Mouse (Mus musculus): ENCODE results near the gene Tnfsf9. TPM values are rescaled to one million over a fixed set of nuclear protein-coding genes. Genes with fewer than 3 reads are reported as not detected.
A peak's percentile ranks its signal among the peaks of the same experiment; 100 is the strongest.

Tnfsf9 gene
- polyA plus RNA-seq (2011; ENCODE audit: insufficient read depth, insufficient read length, low replicate concordance, missing spikeins), result 0.75 and 1.6 TPM in 2 replicates

DNA sequence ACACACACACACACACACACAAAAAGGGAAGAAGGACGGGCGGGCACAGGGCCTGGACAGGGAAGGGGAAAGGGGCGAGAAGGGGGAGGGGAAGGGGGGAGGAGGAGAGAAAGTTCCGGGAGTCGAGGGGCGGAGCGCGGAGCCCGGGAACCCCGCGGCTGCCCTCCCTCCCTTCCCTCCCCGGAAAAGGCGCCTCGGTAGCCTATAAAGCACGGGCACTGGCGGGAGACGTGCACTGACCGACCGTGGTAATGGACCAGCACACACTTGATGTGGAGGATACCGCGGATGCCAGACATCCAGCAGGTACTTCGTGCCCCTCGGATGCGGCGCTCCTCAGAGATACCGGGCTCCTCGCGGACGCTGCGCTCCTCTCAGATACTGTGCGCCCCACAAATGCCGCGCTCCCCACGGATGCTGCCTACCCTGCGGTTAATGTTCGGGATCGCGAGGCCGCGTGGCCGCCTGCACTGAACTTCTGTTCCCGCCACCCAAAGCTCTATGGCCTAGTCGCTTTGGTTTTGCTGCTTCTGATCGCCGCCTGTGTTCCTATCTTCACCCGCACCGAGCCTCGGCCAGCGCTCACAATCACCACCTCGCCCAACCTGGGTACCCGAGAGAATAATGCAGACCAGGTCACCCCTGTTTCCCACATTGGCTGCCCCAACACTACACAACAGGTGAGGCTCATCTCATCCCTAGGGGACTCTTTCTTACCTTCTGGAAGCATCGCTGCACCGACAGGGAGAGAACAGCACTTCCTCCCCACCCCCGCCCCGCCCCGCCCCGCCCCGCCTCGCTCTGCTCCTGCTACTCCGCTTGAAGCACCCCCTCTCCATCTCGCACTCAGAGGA, at the start of gene Tnfsf9:
Gene Tnfsf9, plus strand, starts transcription at position 145 of the 854 bp plus-strand sequence.
- under 1% methylated on average over 58 of the region's 61 CpGs for WGBS
- Histone ChIP-seq H3K27ac (ENCODE audit: control insufficient read depth, insufficient read depth, low read depth, low read length, poor library complexity) (peak within 1 kb of the TSS; percentile 36; the same call in 1 of the 2 replicates), H3K4me3 (replicated peaks; ENCODE audit: control insufficient read depth, low read depth, low read length) (peak within 1 kb of the TSS; percentile 91), H3K4me1 (ENCODE audit: control insufficient read depth, insufficient read depth, low read length) (no peaks in the 10 kb centered on the region; the same call in 1 of the 2 replicates)
- TF ChIP-seq POLR2A (IDR thresholded peaks at IDR 0.05; ENCODE audit: borderline replicate concordance, control insufficient read depth, low read depth, low read length) (peak; percentile 44; the same call in 1 of the 2 replicates), CTCF (IDR thresholded peaks at IDR 0.05; ENCODE audit: control insufficient read depth, insufficient read depth, low read length) (no peak)

DNA sequence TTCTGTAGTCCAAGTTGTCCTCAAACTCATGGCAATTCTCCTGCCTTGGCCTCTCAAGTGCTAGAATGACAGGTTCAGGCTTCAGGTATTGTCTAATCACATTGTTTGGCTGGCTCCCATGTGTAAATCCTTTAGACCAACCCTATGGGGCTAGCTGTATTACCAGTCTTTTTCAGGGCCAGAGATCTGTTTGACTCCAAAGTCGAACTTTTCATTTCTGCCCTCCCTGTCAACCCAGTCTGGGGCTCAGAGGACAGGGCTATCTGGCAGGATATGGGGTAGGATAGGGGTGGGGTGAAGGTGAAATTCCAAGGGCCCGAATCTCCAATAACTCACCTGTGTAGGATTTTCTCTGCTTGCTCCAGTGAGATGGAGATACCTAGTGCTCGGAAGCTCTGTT, 48.9 kb upstream of the Tnfsf9 start:
- TF ChIP-seq POLR2A (IDR thresholded peaks at IDR 0.05; ENCODE audit: borderline replicate concordance, control insufficient read depth, low read depth, low read length) (no peak), CTCF (IDR thresholded peaks at IDR 0.05; ENCODE audit: control insufficient read depth, insufficient read depth, low read length) (no peak)
- Histone ChIP-seq H3K4me1 (ENCODE audit: control insufficient read depth, insufficient read depth, low read length) (peaks cover 3% of the 10 kb centered on the region; the same call in 1 of the 2 replicates), H3K27ac (ENCODE audit: control insufficient read depth, insufficient read depth, low read depth, low read length, poor library complexity) (no peak overlapping the region), H3K4me3 (replicated peaks; ENCODE audit: control insufficient read depth, low read depth, low read length) (no peak overlapping the region)
- 74% methylated on average over 3 of the region's 3 CpGs for WGBS

DNA sequence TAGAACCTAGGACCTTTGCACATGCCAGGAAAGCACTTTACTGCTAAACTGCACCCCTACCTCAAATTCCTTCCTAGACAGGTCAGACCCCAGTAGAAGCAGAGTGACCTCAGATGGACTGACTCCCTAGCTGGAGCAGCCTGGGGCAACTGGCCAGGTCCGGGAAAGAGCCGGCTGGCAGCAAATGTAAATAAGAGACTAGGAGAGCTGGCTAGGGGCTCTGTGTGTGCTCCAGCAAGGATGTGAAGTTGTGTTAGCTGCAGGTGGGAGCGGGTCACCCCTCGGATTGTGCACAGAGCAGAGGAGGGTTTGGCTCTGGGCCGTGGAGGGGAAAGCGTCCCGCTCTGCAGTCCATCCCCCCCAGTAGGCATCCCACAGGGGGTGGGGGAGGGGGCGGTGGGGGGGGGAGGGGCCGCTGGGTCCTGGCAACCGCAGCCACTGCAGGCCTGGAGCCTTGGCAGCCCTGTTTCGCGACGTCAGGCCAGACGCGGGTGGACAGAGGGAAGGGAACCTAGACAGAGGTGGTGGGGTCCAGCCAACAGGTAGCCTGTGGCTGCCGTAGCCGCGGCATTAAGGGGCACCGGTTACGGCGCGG, 46.1 kb upstream of the Tnfsf9 start, which contains the start of gene Crb3:
Gene Crb3, plus strand, starts transcription at position 215 of the 595 bp plus-strand sequence.
- WGBS, result 9% methylated on average over 21 of the region's 22 CpGs
- no peak for TF ChIP-seq CTCF (IDR thresholded peaks at IDR 0.05; ENCODE audit: control insufficient read depth, insufficient read depth, low read length)
- TF ChIP-seq POLR2A (IDR thresholded peaks at IDR 0.05; ENCODE audit: borderline replicate concordance, control insufficient read depth, low read depth, low read length), result peak; percentile 24; the same call in 1 of the 2 replicates
- Histone ChIP-seq H3K4me1 (ENCODE audit: control insufficient read depth, insufficient read depth, low read length) (peaks cover 3% of the 10 kb centered on the region; the same call in 1 of the 2 replicates), H3K27ac (ENCODE audit: control insufficient read depth, insufficient read depth, low read depth, low read length, poor library complexity) (no peak within 1 kb of the TSS), H3K4me3 (replicated peaks; ENCODE audit: control insufficient read depth, low read depth, low read length) (peak within 1 kb of the TSS; percentile 49)

DNA sequence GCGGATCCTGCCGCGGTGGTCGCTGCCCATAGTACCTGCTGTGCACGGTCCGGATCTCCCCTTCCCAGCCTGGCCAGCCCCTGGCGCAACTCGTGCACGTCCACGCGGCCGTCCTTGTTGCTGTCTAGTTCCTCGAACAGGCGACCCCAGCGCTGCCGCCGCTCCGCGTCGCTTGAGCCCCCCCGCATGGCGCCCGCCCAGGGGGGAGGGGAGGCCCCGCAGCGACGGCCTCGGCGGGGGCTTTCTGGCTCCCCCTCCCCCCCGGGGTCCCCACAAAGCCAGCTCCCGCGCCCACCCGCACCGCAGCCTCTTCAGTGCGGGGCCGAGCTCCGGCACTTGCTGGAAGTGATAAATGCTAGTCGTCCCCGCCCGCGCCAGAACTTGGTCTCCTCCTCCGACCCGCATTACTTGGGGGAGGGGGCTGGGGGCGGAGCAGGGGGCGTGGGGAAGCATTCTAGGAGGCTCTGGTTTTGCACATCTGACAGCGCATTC, 45.6 kb upstream of the Tnfsf9 start, which contains the start of gene Slc25a23:
Gene Slc25a23, minus strand, starts transcription at position 378 of the 492 bp plus-strand sequence.
- TF ChIP-seq POLR2A (IDR thresholded peaks at IDR 0.05; ENCODE audit: borderline replicate concordance, control insufficient read depth, low read depth, low read length) (no peak), CTCF (IDR thresholded peaks at IDR 0.05; ENCODE audit: control insufficient read depth, insufficient read depth, low read length) (no peak)
- Histone ChIP-seq H3K4me3 (replicated peaks; ENCODE audit: control insufficient read depth, low read depth, low read length) (peak within 1 kb of the TSS; percentile 64), H3K4me1 (ENCODE audit: control insufficient read depth, insufficient read depth, low read length) (peaks cover 3% of the 10 kb centered on the region; the same call in 1 of the 2 replicates), H3K27ac (ENCODE audit: control insufficient read depth, insufficient read depth, low read depth, low read length, poor library complexity) (peak within 1 kb of the TSS; percentile 74; the same call in 1 of the 2 replicates)
- WGBS, result under 1% methylated on average over 45 of the region's 45 CpGs

DNA sequence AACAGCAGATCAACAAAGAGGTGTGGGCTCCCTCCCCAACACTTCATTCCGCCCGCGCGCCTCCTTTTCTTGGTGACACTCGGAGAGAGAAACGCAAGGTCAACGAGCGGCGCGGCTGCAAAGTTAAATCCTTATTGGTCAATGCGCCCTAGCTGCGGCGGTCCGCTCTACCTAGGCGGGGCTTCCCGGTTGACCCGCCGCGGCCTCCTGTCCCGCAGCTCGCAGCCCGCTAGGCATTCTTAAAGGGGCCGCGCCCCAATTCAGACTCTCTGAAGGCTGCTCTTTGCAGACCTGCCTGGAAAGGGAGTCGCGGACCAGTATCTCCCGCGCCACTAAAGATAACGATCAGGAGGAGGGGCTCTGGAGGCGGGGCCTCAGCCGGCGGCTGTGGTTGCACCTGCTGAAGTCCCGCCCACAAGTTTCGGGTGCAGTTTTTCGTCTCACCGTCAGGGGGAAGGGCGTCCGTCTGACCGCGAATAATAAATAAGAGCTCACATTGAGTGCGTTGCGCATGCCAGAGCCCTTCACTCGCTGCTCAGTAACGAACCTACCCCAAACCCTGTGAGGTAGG, 44.8 kb upstream of the Tnfsf9 start:
- Histone ChIP-seq H3K27ac (ENCODE audit: control insufficient read depth, insufficient read depth, low read depth, low read length, poor library complexity) (peak overlapping the region; percentile 74; the same call in 1 of the 2 replicates), H3K4me3 (replicated peaks; ENCODE audit: control insufficient read depth, low read depth, low read length) (peak overlapping the region; percentile 64), H3K4me1 (ENCODE audit: control insufficient read depth, insufficient read depth, low read length) (peaks cover 3% of the 10 kb centered on the region; the same call in 1 of the 2 replicates)
- no peak for TF ChIP-seq POLR2A (IDR thresholded peaks at IDR 0.05; ENCODE audit: borderline replicate concordance, control insufficient read depth, low read depth, low read length)
- peak; percentile 55 for TF ChIP-seq CTCF (IDR thresholded peaks at IDR 0.05; ENCODE audit: control insufficient read depth, insufficient read depth, low read length)
- WGBS, result under 1% methylated on average over 44 of the region's 44 CpGs

DNA sequence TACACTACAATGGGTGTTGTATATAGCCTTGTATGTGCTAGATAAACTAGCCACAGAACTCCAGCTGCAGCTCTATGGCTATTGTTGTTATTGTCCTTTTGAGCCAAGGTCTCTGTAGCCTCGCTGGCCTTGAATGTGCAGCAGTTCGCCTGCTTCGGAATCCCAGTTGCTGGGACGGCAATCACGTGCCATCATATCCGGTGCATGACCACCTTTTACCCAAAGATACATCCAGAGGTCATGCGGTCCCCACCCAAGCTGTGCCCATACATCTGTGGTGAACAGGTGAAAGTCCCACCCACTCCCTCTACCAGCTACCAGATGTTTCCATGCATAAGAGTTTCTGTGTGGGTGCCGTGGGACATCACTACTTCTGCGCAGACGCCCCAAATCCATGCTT, 44.1 kb upstream of the Tnfsf9 start:
- peaks cover 3% of the 10 kb centered on the region; the same call in 1 of the 2 replicates for H3K4me1 ChIP-seq (ENCODE audit: control insufficient read depth, insufficient read depth, low read length)
- no peak for TF ChIP-seq POLR2A (IDR thresholded peaks at IDR 0.05; ENCODE audit: borderline replicate concordance, control insufficient read depth, low read depth, low read length)
- no peak for TF ChIP-seq CTCF (IDR thresholded peaks at IDR 0.05; ENCODE audit: control insufficient read depth, insufficient read depth, low read length)
- WGBS, result 49% methylated on average over 10 of the region's 10 CpGs
- no peak overlapping the region for H3K4me3 ChIP-seq (replicated peaks; ENCODE audit: control insufficient read depth, low read depth, low read length)
- H3K27ac ChIP-seq (ENCODE audit: control insufficient read depth, insufficient read depth, low read depth, low read length, poor library complexity), result no peak overlapping the region

DNA sequence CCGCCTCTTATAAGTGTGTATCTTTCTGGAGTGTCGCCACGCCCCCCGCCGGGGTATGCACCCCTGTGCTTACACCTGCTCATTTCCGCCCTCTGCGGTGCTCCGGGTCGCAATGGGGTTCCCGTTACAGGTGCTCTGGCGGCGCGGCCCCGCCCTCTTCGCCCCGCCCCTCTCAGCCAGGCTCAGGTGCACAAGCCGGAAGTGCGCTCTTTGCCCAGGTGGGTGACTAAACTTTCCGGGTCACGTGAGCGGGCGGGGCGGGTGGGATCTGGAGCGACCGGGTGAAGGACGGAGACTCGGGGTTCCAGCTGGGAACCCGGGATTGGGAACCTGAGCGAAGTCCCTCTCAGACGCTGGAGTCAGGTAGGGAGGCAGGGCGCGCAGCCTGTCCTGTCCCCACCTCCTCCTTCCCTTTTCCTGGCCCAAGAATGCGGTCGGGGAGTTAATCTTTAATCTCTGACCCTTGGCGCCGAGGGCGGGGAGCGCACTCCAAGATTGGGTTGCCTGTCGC, 43.1 kb upstream of the Tnfsf9 start:
- TF ChIP-seq CTCF (IDR thresholded peaks at IDR 0.05; ENCODE audit: control insufficient read depth, insufficient read depth, low read length), result no peak
- no peak for TF ChIP-seq POLR2A (IDR thresholded peaks at IDR 0.05; ENCODE audit: borderline replicate concordance, control insufficient read depth, low read depth, low read length)
- WGBS, result under 1% methylated on average over 39 of the region's 39 CpGs
- Histone ChIP-seq H3K4me3 (replicated peaks; ENCODE audit: control insufficient read depth, low read depth, low read length) (no peak overlapping the region), H3K27ac (ENCODE audit: control insufficient read depth, insufficient read depth, low read depth, low read length, poor library complexity) (no peak overlapping the region), H3K4me1 (ENCODE audit: control insufficient read depth, insufficient read depth, low read length) (peaks cover 3% of the 10 kb centered on the region; the same call in 1 of the 2 replicates)
